Mouse (Mus musculus): ENCODE measurements around the gene Dtnb. TPM values are rescaled to one million over a fixed set of nuclear protein-coding genes. Genes with fewer than 3 reads are reported as not detected.

The Dtnb gene
- total RNA-seq, 2 experiments from 2014 or later = 127 to 129 TPM

DNA sequence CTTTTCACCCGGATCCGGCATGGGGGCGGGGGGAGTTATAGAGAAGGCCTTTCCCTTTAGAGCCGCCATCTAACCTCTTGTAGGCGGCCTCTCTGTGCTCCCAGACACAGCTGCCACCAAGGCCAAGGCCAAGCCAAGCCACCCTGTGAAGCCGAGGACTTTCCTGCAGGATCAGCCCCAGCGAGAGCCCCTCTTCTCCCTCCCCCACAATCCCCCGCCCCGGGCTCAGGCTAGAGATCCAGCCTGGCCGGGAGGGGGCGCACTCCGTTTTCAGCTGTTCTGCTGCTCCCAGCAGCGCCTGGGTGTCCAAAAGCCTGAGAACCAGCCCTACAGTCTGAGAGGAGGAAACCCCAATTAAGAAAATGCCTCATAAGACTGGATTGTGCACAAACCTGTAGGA, 21.9 kb upstream of the Dtnb start:
- no peak overlapping the region for H3K4me3 ChIP-seq
- TF ChIP-seq CTCF (conservative IDR thresholded peaks at IDR 0.05) = peak; percentile 72
- DNase-seq (ENCODE audit: low spot score in 2 of 2) = no peak
- no peak overlapping the region for H3K27ac ChIP-seq

GRCm38 (mm10) chr12:3557414-3558319, 14.5 kb upstream of the Dtnb start:
- Histone ChIP-seq H3K4me3 (no peak overlapping the region), H3K27ac (peak overlapping the region; percentile 11; the same call in 1 of the 2 replicates)
- no peak for DNase-seq (ENCODE audit: low spot score in 2 of 2)
- no peak for TF ChIP-seq CTCF (conservative IDR thresholded peaks at IDR 0.05)

DNA sequence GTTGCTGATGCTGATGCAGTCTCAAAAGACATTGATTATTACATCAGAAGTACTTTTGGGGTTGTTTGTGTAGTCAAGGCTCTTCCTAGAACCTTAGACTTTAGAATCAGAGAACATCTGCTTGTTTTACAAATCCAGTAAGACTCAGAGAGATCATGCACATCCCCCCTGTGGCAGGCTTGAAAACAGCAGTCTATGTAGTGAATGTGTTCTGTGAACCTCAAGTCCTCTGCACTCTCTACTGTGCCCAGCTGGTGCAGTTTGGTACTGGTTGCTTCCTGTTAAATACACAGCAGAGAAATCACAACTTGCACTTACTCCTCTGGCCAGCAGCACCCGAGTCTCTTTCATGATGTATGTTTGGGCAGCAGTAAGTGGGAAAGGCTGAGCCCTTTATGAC, 11.6 kb upstream of the Dtnb start:
- H3K27ac ChIP-seq = no peak overlapping the region
- TF ChIP-seq CTCF (conservative IDR thresholded peaks at IDR 0.05) = peak; percentile 86
- DNase-seq (ENCODE audit: low spot score in 2 of 2) = peak; percentile 58 to 63

DNA sequence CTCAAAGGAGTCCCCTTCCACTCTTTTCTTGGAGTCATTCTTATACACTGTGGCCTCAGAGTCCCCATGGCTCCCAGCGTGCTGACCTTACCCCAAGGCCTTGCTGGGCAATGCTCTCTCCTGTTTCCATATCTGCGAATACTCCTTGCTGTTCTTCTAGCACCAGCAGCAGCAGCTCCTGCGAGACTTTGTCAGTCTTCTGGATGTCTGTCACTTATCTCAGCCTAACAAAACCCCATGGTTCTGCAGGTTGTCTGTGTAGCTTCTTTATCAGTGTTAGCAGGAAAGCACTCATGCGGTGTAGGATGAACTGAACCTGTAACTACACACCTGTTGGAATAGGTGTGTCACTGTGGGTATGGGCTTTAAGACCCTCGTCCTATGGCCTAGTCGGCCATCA, 11.1 kb upstream of the Dtnb start:
- DNase-seq (ENCODE audit: low spot score in 2 of 2) = no peak
- Histone ChIP-seq H3K4me3 (no peak overlapping the region), H3K27ac (no peak overlapping the region)
- no peak for TF ChIP-seq CTCF (conservative IDR thresholded peaks at IDR 0.05)

More for the DNA sequence above, 11.6 kb upstream of the Dtnb start:
- H3K4me3 ChIP-seq = no peak overlapping the region

DNA sequence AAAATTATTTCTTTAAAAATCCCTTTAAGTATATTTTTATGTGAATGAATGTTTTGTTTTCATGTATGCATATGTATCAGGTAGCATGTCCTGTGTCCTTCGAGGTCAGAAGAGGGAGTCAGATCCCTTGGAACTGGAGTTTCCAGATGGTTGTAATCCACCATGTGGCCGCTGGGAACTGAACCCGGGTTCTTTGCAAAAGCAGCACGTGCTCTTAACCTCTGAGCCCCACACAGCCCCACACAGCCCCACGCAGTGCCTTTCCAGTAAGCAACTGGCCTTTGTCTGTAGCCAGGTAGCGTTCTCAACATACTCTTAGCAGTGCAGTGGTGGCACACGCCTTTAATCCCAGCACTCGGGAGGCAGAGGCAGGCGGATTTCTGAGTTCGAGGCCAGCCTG, 9.4 kb upstream of the Dtnb start:
- DNase-seq (ENCODE audit: low spot score in 2 of 2) = no peak
- Histone ChIP-seq H3K27ac (no peak overlapping the region), H3K4me3 (no peak overlapping the region)
- no peak for TF ChIP-seq CTCF (conservative IDR thresholded peaks at IDR 0.05)

GRCm38 (mm10) chr12:3563659-3564058, 8.5 kb upstream of the Dtnb start:
- DNase-seq (ENCODE audit: low spot score in 2 of 2) = no peak
- TF ChIP-seq CTCF (conservative IDR thresholded peaks at IDR 0.05) = no peak
- peak overlapping the region; percentile 51; the same call in 1 of the 2 replicates for H3K27ac ChIP-seq
- no peak overlapping the region for H3K4me3 ChIP-seq

DNA sequence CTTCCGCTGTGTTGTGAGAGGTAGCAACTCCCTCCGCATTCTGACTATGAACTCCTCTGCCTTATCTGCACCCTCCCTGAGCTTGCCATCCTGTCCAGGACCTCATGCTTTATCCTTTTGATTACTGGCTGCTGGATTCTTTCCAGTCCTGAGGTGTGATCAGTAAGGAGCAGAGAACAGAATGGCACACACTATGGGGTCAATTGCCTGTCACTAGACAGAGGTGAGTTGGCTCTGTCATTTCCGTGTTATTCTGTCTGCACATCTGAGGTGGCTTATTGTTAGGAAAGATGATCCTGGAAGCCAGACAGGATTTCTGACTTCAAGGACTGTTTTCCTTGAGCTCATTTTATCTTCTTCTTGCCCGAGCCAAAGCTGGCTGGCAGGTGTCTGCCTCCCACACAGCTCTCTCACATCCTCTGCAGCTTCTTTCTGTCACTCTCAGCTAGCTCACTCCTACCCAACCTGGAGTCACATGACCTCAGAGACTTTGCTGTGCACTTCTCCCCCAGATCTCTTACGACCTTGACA, 3.7 kb upstream of the Dtnb start:
- no peak for DNase-seq (ENCODE audit: low spot score in 2 of 2)
- peak overlapping the region; percentile 25; the same call in 1 of the 2 replicates for H3K27ac ChIP-seq

GRCm38 (mm10) chr12:3570711-3571400, 1.3 kb upstream of the Dtnb start:
- H3K4me3 ChIP-seq = no peak overlapping the region; the same call in 1 of the 2 replicates
- peak; percentile 64 to 66 for DNase-seq (ENCODE audit: low spot score in 2 of 2)
- no peak for TF ChIP-seq CTCF (conservative IDR thresholded peaks at IDR 0.05)
- peak overlapping the region; percentile 77 for H3K27ac ChIP-seq

More for the DNA sequence above, 3.7 kb upstream of the Dtnb start:
- no peak for TF ChIP-seq CTCF (conservative IDR thresholded peaks at IDR 0.05)
- no peak overlapping the region for H3K4me3 ChIP-seq

DNA sequence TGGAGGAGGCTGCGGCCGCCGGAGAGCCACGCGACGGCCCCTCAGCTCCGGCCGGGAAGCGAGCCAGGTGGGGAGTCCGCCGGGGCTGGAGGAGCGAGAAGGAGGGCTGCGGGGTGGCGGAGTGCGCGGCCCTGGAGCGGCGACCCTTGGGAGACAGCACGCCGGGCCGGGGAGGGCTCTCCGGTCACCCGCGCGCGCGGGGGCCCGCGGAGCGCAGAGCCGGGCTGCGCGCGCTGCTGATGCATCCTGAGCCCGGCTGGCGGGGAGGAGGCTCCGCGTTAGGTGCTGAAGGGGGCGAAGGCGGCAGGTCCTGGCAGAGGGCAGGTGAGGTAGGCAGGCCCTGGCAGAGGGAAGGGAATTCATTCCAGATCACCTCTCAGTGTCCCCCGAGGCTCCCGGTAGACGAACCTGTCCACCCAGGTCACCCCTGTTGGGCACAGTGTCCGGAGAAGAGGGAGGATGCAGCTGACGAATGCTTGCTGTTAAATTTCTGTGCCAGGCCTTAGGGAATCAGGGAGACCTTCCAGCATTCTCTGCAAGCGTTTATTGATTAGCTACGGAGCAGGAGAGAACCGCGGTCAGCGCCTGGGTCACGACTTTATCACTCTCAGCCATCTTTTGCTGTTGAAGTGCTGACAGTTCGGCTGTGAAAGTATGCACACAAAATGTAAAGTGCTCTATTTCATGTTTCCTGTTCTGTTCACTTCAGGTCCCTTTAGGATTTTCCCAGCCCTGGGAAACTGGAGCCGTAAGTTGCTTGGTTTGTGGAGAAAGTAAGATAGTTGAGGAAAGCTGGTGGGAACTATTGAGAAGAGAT, 608 bp downstream of the Dtnb start:
- Histone ChIP-seq H3K27ac (peak overlapping the region; percentile 99), H3K4me3 (peak overlapping the region; percentile 87)
- no peak for TF ChIP-seq CTCF (conservative IDR thresholded peaks at IDR 0.05)
- peak; percentile 39 to 50 for DNase-seq (ENCODE audit: low spot score in 2 of 2)

GRCm38 (mm10) chr12:3573410-3573809, 1.2 kb downstream of the Dtnb start:
- DNase-seq (ENCODE audit: low spot score in 2 of 2) = no peak
- no peak for TF ChIP-seq CTCF (conservative IDR thresholded peaks at IDR 0.05)
- Histone ChIP-seq H3K27ac (peak overlapping the region; percentile 36), H3K4me3 (peak overlapping the region; percentile 87)

DNA sequence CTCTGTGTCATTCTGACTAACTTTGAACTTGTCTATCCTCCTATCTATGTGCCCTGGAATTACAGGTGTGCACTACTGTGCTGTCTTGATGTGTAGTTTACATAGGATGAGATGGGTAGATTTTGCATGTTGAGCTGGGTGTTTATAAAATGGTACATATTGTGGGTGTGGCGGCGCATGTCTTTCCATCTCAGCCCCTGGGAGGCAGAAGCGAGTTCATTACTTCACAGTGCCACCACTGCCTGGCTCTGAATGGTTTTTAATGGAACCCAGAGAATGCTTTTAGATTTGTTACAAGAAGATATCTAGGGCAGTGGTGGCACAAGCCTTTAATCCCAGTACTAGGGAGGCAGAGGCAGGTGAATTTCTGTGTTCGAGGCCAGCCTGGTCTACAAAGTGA, 2.5 kb downstream of the Dtnb start:
- Histone ChIP-seq H3K4me3 (no peak overlapping the region), H3K27ac (no peak overlapping the region)
- peak; percentile 45 for TF ChIP-seq CTCF (conservative IDR thresholded peaks at IDR 0.05)
- DNase-seq (ENCODE audit: low spot score in 2 of 2) = no peak

- no peak overlapping the region for H3K4me3 ChIP-seq
- TF ChIP-seq CTCF (conservative IDR thresholded peaks at IDR 0.05) = no peak
Measured at GRCm38 (mm10) chr12:3579958-3580530, 7.9 kb downstream of the Dtnb start.

More at GRCm38 (mm10) chr12:3579958-3580530, 7.9 kb downstream of the Dtnb start:
- DNase-seq (ENCODE audit: low spot score in 2 of 2) = no peak
- no peak overlapping the region for H3K27ac ChIP-seq
